Mouse (Mus musculus) Patski (cell line): ENCODE measurements around the gene Dlg1. TPM values are rescaled to one million over a fixed set of nuclear protein-coding genes. Genes with fewer than 3 reads are reported as not detected.
"Not testable (repeated sequence)": the region's sequence is repeated elsewhere in the genome, so short reads cannot be mapped to it uniquely, and the experiment has no call there.

Experiments used
- ATAC-seq: fragments of 100-300 bp; one replicate; pipeline ENCODE4 v1.8.0; 2021
- CTCF ChIA-PET: fragments of 350-600 bp; sonication (Branson Sonifier 250); formaldehyde crosslinking; loops from one replicate; lab custom pipeline; 2022; ENCODE audit warnings: inconsistent platforms; lab: Charles Lee
- POLR2A ChIA-PET: fragments of 350-600 bp; sonication (Branson Sonifier 250); formaldehyde crosslinking; loops from one replicate; lab custom pipeline; 2022; ENCODE audit warnings: antibody characterized with exemption, inconsistent platforms; lab: Charles Lee
- DNase-seq: peaks from one replicate; pipeline ENCODE4 v3.0.0-alpha.2; 2011; ENCODE audit warnings: low read depth, low spot score
- H3K27me3 ChIP-seq: fragments of 371-371 bp; one replicate; pipeline ENCODE4 v1.5.1; 2021
- CTCF ChIP-seq: fragments of 100-300 bp; IDR thresholded peaks from one replicate; pipeline ENCODE4 v1.5.1; 2021
- in situ Hi-C: fragments of 300-500 bp; cut with MboI; formaldehyde crosslinking; loops from 3 replicates; pipeline ENCODE4 v1.11.1; 2018; ENCODE audit warnings: low pct_unique_long_range_greater_than_20kb, mixed read lengths
- polyA plus RNA-seq: library from polyadenylated mRNA; unstranded; gene quantifications from one replicate; pipeline ENCODE4 v1.2.3, GENCODE M21; 2021

Gene Dlg1
- polyA plus RNA-seq, 1 experiment from 2014 or later: 116 TPM

- in situ Hi-C loops: loop anchor here (5.0 kb wide), 1 partner anchor 267 kb away; no protein-coding TSS in a partner anchor
- ChIA-PET CTCF (interaction anchor here (1.2 to 2.1 kb wide), 6 partner anchors 12 to 266 kb away, joined by 3 to 5 read pairs (median 3); no protein-coding TSS in a partner anchor), POLR2A (no interaction called here)
- DNase-seq (no peak), ATAC-seq (no peak)
- no peaks in the 10 kb centered on the region for H3K27me3 ChIP-seq
- TF ChIP-seq CTCF: peak; percentile 63
Measured at GRCm38 (mm10) chr16:31724121-31724520, 60.9 kb downstream of the Dlg1 start.

DNA sequence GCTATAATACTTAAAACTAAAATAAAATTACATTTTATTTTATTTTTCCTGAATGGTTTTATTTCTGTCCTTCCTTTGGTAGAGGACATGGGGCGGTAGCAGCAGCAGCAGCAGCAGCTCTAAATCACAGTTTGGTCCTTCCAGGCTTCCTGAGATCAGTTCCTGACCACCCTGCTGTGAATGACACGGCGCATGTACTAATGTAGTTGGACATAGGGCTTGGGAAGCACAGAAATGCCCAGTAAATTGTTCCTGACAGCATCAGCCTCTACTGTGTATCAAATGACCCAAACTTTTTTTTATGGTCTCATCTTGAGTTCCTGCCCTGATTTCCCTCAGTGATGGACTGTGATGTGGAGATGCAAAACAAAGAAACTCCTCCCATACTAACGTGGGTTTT is 61.6 kb downstream of the Dlg1 start:
- H3K27me3 ChIP-seq: no peaks in the 10 kb centered on the region
- CTCF ChIA-PET: interaction anchor here (1.0 to 2.1 kb wide), 8 partner anchors 11 to 267 kb away, joined by 3 to 5 read pairs (median 3); no protein-coding TSS in a partner anchor
- POLR2A ChIA-PET: no interaction called here
- in situ Hi-C loops: loop anchor here (5.0 kb wide), 1 partner anchor 268 kb away; no protein-coding TSS in a partner anchor
- no peak for TF ChIP-seq CTCF
- no peak for ATAC-seq
- DNase-seq: no peak

DNA sequence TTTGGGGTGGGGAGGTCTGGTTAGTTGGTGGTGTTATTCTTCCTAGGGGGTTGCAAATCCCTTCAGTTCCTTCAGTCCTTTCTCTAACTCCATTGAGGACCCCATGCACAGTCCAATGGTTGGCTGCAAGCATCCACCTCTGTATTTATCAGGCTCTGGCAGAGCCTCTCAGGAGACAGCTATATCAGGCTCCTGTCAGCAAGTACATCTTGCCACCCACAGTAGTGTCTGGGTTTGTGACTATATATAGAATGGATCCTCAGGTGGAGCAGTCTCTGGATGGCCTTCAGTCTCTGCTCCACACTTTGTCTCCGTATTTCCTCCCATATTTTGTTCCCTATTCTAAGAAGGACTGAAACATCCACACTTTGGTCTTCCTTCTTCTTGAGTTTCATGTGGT is 67.7 kb downstream of the Dlg1 start:
- H3K27me3 ChIP-seq, ATAC-seq, POLR2A ChIA-PET, in situ Hi-C loops, DNase-seq, CTCF ChIA-PET: not testable (repeated sequence)

DNA sequence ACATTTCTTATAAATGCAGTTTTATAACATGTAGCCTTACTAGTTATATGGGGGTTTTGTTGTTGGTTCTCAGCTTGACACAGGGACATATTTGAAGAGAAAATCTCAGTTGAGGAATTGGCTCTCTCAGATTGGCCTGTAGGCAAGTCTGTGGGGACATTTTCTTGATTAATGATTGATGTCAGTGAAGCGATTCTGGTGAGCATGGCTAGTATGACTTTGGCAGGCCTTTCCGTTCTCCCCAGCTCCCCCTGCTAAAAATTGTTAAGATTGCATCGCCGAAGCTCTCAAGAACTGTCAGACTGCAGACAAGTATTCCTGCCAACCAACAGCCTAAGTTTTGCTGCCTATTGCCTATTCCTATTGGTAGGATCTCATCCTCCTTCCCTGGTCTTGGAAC is 73.8 kb downstream of the Dlg1 start:
- DNase-seq (no peak), ATAC-seq (no peak)
- ChIA-PET CTCF (interaction anchor here (1.4 kb wide), 1 partner anchor 12 kb away, joined by 3 read pairs; no protein-coding TSS in a partner anchor), POLR2A (interaction anchor here (0.6 kb wide), 1 partner anchor 86 kb away, joined by 3 read pairs; no protein-coding TSS in a partner anchor)
- no peaks in the 10 kb centered on the region for H3K27me3 ChIP-seq
- in situ Hi-C loops: no loop called here
- TF ChIP-seq CTCF: no peak

DNA sequence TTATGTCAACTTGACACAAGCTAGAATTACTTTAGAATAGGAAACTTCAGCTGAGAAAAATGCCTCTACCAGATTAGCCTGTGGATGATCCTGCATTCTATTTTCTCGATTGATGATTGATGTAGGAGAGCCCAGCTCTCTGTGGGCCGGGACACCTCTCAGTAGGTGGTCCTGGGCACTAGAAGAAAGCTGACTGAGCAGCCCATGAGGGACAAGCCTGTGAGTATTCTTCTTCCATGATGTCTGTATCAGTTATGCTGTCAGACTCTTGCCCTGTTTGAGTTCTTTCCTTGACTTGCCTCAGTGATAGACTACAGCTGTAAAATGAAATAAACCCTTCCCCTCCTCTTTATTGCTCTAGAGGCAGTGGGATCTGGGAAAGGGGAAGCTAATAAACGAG is 74.5 kb downstream of the Dlg1 start:
- DNase-seq (no peak), ATAC-seq (no peak)
- in situ Hi-C loops: no loop called here
- TF ChIP-seq CTCF: no peak
- H3K27me3 ChIP-seq: no peaks in the 10 kb centered on the region
- CTCF ChIA-PET: interaction anchor here (1.4 kb wide), 1 partner anchor 13 kb away, joined by 3 read pairs; no protein-coding TSS in a partner anchor
- POLR2A ChIA-PET: interaction anchor here (0.6 kb wide), 1 partner anchor 87 kb away, joined by 3 read pairs; no protein-coding TSS in a partner anchor

- H3K27me3 ChIP-seq: no peaks in the 10 kb centered on the region
- CTCF ChIA-PET: no interaction called here
- DNase-seq (no peak), ATAC-seq (no peak)
- in situ Hi-C loops: no loop called here
- no peak for TF ChIP-seq CTCF
- POLR2A ChIA-PET: interaction anchor here (0.6 kb wide), 1 partner anchor 100 kb away, joined by 3 read pairs; no protein-coding TSS in a partner anchor
Measured at GRCm38 (mm10) chr16:31740271-31740670, 77.0 kb downstream of the Dlg1 start.

DNA sequence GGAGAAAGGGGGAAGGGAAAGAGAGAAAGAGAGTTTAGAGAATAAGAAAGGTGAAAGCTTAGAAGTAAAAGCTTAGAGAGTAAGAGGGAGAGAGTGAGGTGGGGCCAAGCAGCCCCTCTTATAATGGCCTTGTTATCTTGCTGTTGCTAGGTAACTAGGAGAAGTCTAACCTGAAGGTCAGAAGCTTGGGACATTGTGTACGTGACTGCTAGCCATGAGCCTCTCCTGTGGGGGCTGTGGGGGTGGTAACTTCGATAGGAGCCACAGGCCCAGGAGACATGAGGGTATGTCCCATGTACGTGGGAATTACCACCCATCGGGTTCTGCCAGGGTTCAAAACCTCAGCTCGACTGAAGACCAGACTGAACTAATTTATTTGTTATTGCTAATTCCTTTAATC is 77.5 kb downstream of the Dlg1 start:
- no peak for ATAC-seq
- no peak for DNase-seq
- CTCF ChIA-PET: no interaction called here
- TF ChIP-seq CTCF: no peak
- in situ Hi-C loops: no loop called here
- POLR2A ChIA-PET: interaction anchor here (0.6 kb wide), 1 partner anchor 100 kb away, joined by 3 read pairs; no protein-coding TSS in a partner anchor
- no peaks in the 10 kb centered on the region for H3K27me3 ChIP-seq

DNA sequence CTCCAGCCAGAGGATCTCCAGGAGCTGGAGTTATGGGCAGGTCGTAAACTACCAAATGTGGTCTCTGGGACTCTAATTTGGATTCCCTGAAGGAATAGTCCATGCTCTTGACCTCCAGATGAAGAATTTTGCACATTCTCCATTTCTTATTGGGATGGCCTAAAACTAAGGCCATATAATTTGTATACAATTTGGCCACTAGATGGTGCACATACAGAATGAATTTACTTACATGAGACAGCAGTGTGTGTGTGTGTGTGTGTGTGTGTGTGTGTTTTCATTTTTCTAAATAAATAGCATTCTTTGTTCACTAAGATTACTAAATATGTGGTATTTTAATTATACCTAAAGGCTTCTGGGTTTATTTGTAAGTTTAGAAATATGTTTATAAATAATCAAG is 87.3 kb downstream of the Dlg1 start:
- in situ Hi-C loops: loop anchor here (5.0 kb wide), 1 partner anchor 167 kb away; no protein-coding TSS in a partner anchor
- no peaks in the 10 kb centered on the region for H3K27me3 ChIP-seq
- TF ChIP-seq CTCF: peak; percentile 56
- ATAC-seq: no peak
- no peak for DNase-seq
- ChIA-PET CTCF (no interaction called here), POLR2A (no interaction called here)

DNA sequence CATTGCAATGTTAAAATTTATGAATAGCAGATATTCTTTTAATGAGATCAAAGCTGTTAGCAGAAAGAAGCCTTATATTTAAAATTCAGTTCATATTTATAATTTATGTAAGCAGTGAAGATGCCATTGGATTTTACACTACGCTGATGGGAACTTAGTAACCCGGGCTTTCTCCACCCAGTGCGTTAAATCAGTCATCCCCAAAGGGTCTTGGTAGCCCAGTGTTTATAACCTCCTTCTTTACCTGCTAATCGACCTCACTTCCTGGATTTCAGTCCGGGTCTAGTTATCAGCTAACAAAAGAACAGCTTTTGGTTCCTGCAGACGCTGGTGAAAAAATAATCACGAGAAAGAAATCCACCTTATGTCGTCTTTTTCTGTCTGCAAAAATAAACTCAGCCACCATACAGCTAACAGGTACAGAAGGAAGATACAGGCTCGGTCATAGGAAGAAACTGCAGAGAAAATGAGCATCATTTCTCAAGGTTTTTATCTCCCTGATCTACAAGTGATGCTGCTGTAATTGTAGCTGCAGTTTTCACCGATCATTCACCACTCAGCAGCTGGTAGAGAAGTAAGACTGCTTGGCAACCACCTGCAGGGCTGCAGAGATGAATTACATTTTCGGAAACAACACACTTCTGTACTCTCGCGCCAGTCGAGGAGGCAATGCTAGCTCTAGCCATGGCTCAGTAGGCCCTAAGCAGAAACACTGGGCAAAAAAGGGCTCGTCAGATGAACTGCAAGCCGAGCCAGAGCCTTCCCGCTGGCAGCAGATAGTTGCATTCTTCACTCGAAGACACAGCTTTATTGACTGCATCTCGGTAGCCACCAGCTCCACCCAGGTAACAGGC is 91.2 kb downstream of the Dlg1 start:
- H3K27me3 ChIP-seq: no peaks in the 10 kb centered on the region
- TF ChIP-seq CTCF: no peak
- no peak for DNase-seq
- in situ Hi-C loops: loop anchor here (5.0 kb wide), 1 partner anchor 163 kb away; no protein-coding TSS in a partner anchor
- ATAC-seq: no peak
- ChIA-PET CTCF (interaction anchor here (1.5 kb wide), 1 partner anchor 10 kb away, joined by 5 read pairs; no protein-coding TSS in a partner anchor), POLR2A (no interaction called here)

DNA sequence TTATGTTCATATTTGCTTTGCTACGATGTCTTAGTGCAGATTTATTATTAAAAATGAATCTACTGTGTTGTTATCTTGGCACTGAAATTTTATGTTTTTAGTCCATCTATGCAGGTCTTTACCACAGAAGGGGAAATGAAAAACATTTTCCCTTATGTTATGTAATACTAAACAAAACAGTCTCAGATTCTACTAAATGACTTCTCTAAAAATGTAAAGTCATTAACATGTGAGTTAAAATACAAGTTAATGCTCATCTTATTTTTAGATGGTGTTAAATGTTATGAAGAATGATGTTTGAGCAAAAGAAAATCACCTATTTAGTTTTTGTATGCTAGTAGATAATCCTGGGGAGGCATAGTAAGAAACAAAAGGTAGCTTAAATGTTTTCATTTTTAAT is 91.8 kb downstream of the Dlg1 start:
- CTCF ChIA-PET: interaction anchor here (1.5 kb wide), 1 partner anchor 9 kb away, joined by 5 read pairs; no protein-coding TSS in a partner anchor
- POLR2A ChIA-PET: no interaction called here
- in situ Hi-C loops: no loop called here

More for the DNA sequence above, 91.8 kb downstream of the Dlg1 start:
- no peaks in the 10 kb centered on the region for H3K27me3 ChIP-seq
- ATAC-seq (no peak), DNase-seq (no peak)
- TF ChIP-seq CTCF: no peak
